Mouse (Mus musculus) CH12.LX (cell line): ENCODE measurements around the gene Galp. TPM values are rescaled to one million over a fixed set of nuclear protein-coding genes. Genes with fewer than 3 reads are reported as not detected.

Experiments
- polyA plus RNA-seq: library from polyadenylated mRNA; unstranded; fragments of >175 nt; gene quantifications from 2 replicates; pipeline ENCODE4 v1.2.1, GENCODE M21; 2012; ENCODE audit warnings: low read depth; ENCODE audit not compliant: insufficient read length
- total RNA-seq, 2 experiments: library from RNA; depleted of rRNA; stranded (reverse); fragments of 300-350 nt in 1 of 2; fragments of >200 nt in 1 of 2; gene quantifications; 2 replicates each; pipeline ENCODE4 v1.2.3; 2012 to 2014

Galp gene
- total and polyA plus RNA-seq, 3 experiments, result not detected

Other genes starting within 250 kb of the Galp start
- gene Vmn1r65, start 186.1 kb upstream of the Galp start, total RNA-seq (2012; rRNA removed), result not detected in 2 replicates
- gene Vmn1r65, start 186.1 kb upstream of the Galp start, total RNA-seq (2014; rRNA removed), result not detected in 2 replicates
- gene Vmn1r65, start 186.1 kb upstream of the Galp start, polyA plus RNA-seq, result not detected in 2 replicates
- gene Nlrp4c, start 151.9 kb upstream of the Galp start, total RNA-seq (2012; rRNA removed), result 0.42 and 0.63 TPM in 2 replicates
- 0.08 and 0.16 TPM in 2 replicates for gene Nlrp4c, start 151.9 kb upstream of the Galp start, total RNA-seq (2014; rRNA removed)
- gene Nlrp4c, start 151.9 kb upstream of the Galp start, polyA plus RNA-seq, result 0.20 and 0.26 TPM in 2 replicates
- gene Zfp787, start 41.1 kb upstream of the Galp start, total RNA-seq (2012; rRNA removed), result 24.8 and 28.3 TPM in 2 replicates
- gene Zfp787, start 41.1 kb upstream of the Galp start, total RNA-seq (2014; rRNA removed), result 17.5 and 22.1 TPM in 2 replicates
- 19.0 and 19.3 TPM in 2 replicates for gene Zfp787, start 41.1 kb upstream of the Galp start, polyA plus RNA-seq
- gene Zfp444, start 24.9 kb upstream of the Galp start, total RNA-seq (2012; rRNA removed), result 18.1 and 18.2 TPM in 2 replicates
- 13.4 and 16.0 TPM in 2 replicates for gene Zfp444, start 24.9 kb upstream of the Galp start, total RNA-seq (2014; rRNA removed)
- gene Zfp444, start 24.9 kb upstream of the Galp start, polyA plus RNA-seq, result 22.0 and 23.3 TPM in 2 replicates
- gene Zscan5b, start 25.2 kb downstream of the Galp start, total RNA-seq (2012; rRNA removed), result not detected in 2 replicates
- not detected in 2 replicates for gene Zscan5b, start 25.2 kb downstream of the Galp start, total RNA-seq (2014; rRNA removed)
- gene Zscan5b, start 25.2 kb downstream of the Galp start, polyA plus RNA-seq, result not detected in 2 replicates
- gene Epp13, start 55.6 kb downstream of the Galp start, total RNA-seq (2012; rRNA removed), result not detected in 2 replicates
- not detected in 2 replicates for gene Epp13, start 55.6 kb downstream of the Galp start, total RNA-seq (2014; rRNA removed)
- not detected in 2 replicates for gene Epp13, start 55.6 kb downstream of the Galp start, polyA plus RNA-seq
- gene Zfp667, start 89.5 kb downstream of the Galp start, total RNA-seq (2012; rRNA removed), result 0.50 and 0.51 TPM in 2 replicates
- gene Zfp667, start 89.5 kb downstream of the Galp start, total RNA-seq (2014; rRNA removed), result 0.46 and 0.58 TPM in 2 replicates
- 0.56 and 0.87 TPM in 2 replicates for gene Zfp667, start 89.5 kb downstream of the Galp start, polyA plus RNA-seq
- not detected in 2 replicates for gene Zfp583, start 134.2 kb downstream of the Galp start, total RNA-seq (2012; rRNA removed)
- not detected in 2 replicates for gene Zfp583, start 134.2 kb downstream of the Galp start, total RNA-seq (2014; rRNA removed)
- not detected in 2 replicates for gene Zfp583, start 134.2 kb downstream of the Galp start, polyA plus RNA-seq
- gene Gm3854, start 146.7 kb downstream of the Galp start, total RNA-seq (2012; rRNA removed), result not detected in 2 replicates
- not detected in 2 replicates for gene Gm3854, start 146.7 kb downstream of the Galp start, total RNA-seq (2014; rRNA removed)
- gene Gm3854, start 146.7 kb downstream of the Galp start, polyA plus RNA-seq, result not detected in 2 replicates
- not detected in 2 replicates for gene Zfp78, start 166.2 kb downstream of the Galp start, total RNA-seq (2012; rRNA removed)
- not detected in 2 replicates for gene Zfp78, start 166.2 kb downstream of the Galp start, total RNA-seq (2014; rRNA removed)
- gene Zfp78, start 166.2 kb downstream of the Galp start, polyA plus RNA-seq, result not detected in 2 replicates
- 0.88 and 1.1 TPM in 2 replicates for gene Zfp28, start 186.2 kb downstream of the Galp start, total RNA-seq (2012; rRNA removed)
- 0.82 and 2.5 TPM in 2 replicates for gene Zfp28, start 186.2 kb downstream of the Galp start, total RNA-seq (2014; rRNA removed)
- 1.2 TPM in 2 replicates for gene Zfp28, start 186.2 kb downstream of the Galp start, polyA plus RNA-seq
- not detected in 2 replicates for gene Smim17, start 201.6 kb downstream of the Galp start, total RNA-seq (2012; rRNA removed)
- not detected in 2 replicates for gene Smim17, start 201.6 kb downstream of the Galp start, total RNA-seq (2014; rRNA removed)
- gene Smim17, start 201.6 kb downstream of the Galp start, polyA plus RNA-seq, result not detected in 2 replicates
- not detected in 2 replicates for gene Gm20715, start 213.2 kb downstream of the Galp start, total RNA-seq (2012; rRNA removed)
- not detected in 2 replicates for gene Gm20715, start 213.2 kb downstream of the Galp start, total RNA-seq (2014; rRNA removed)
- not detected in 2 replicates for gene Gm20715, start 213.2 kb downstream of the Galp start, polyA plus RNA-seq
- not detected in 2 replicates for gene Olfr1344, start 241.6 kb downstream of the Galp start, total RNA-seq (2012; rRNA removed)
- gene Olfr1344, start 241.6 kb downstream of the Galp start, total RNA-seq (2014; rRNA removed), result not detected in 2 replicates
- gene Olfr1344, start 241.6 kb downstream of the Galp start, polyA plus RNA-seq, result not detected in 2 replicates